Mouse (Mus musculus): Measurements from ENCODE around the gene Gm7544.
"Not testable (repeated sequence)": the region's sequence is repeated elsewhere in the genome, so short reads cannot be mapped to it uniquely, and the experiment has no call there.

The Gm7544 gene

GRCm38 (mm10) chr1:82913434-82913833, 42.4 kb downstream of the Gm7544 start:
- DNase-seq = not testable (repeated sequence)

DNA sequence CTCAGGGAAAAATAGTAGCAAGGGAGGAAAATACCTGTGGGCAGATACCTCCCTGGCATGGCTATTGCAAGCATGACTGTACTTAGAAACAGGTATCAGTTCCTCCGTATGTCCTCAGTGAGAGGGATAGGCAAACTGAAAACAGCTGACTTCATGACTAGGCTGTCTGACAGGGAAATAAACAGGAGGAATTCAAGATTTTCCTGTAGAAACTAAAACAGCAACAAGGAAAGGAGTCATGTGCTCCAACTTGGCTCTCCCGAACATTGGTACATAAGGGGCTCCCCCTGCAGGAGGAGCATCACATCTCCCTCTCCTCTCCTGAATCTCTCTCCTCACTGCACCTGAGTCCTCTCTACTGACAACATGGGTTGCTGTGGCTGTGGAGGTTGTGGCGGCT, 42.8 kb downstream of the Gm7544 start, which contains the start of gene A030005L19Rik:
TSS of gene A030005L19Rik (plus strand) at position 301 of the 400 bp plus-strand sequence.
- peak in 1 of 2 experiments; percentile 32 for DNase-seq

GRCm38 (mm10) chr1:82905886-82906285, 49.9 kb downstream of the Gm7544 start:
- DNase-seq = no peak

All from kidney, postnatal 36 days (tissue).